Mouse (Mus musculus): ENCODE results near the gene Gm21637.
"Not testable (repeated sequence)": the region's sequence is repeated elsewhere in the genome, so short reads cannot be mapped to it uniquely, and the experiment has no call there.

Gm21637 gene

DNA sequence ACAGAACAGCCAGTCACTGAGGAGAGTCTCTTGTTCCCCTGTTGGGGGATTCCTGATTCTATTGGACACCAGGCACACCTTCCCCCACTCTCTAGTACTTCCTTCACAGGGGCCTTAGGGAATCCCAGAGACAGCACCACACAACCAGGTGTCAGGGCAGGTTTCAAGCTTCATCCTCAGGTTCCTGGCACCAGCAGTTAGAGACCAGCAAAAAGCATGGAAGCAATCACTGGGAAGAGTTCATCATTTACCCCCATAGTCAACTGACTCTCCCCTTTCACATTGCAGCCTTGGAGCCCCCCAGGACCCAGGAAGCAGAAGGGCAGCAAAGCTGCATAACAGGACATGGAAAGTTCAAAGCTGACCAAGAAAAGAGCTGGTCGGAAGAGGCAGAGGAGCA is at the start of gene Gm21637:
Gene Gm21637, plus strand, starts transcription at position 301 of the 400 bp plus-strand sequence.
- DNase-seq = not testable (repeated sequence)

Measured in cerebellum, postnatal 14 days (tissue).